Mouse (Mus musculus) midbrain, postnatal 0 days (tissue): ENCODE data around the gene Ccl20. TPM values are rescaled to one million over a fixed set of nuclear protein-coding genes. Genes with fewer than 3 reads are reported as not detected.

Experiments
- ATAC-seq: fragments of 200-750 bp; cut with Nextera tagmentation; 2 replicates; pipeline ENCODE4 v1.8.0; 2017; ENCODE audit warnings: moderate number of reproducible peaks, mild to moderate bottlenecking, moderate TSS enrichment, moderate library complexity; ENCODE audit not compliant: low FRiP score
- DNase-seq: peaks from one replicate; pipeline ENCODE4 v3.0.0-alpha.2; 2015; ENCODE audit warnings: low spot score
- H3K27ac ChIP-seq: fragments of 300-500 bp; sonication (generic); 2 replicates; pipeline ENCODE4 v1.5.1; 2014; ENCODE audit warnings: low read depth, mild to moderate bottlenecking, low read length, mixed read lengths
- H3K27me3 ChIP-seq: fragments of 300-500 bp; sonication (generic); 2 replicates; pipeline ENCODE4 v1.6.1; 2014; ENCODE audit warnings: low read length, control low read depth, mixed read lengths; ENCODE audit not compliant: insufficient read depth
- H3K36me3 ChIP-seq: fragments of 300-500 bp; sonication (generic); 2 replicates; pipeline ENCODE4 v1.6.1; 2014; ENCODE audit warnings: low read length, control low read depth, mixed read lengths; ENCODE audit not compliant: insufficient read depth
- H3K4me1 ChIP-seq: fragments of 300-500 bp; sonication (generic); 2 replicates; pipeline ENCODE4 v1.6.1; 2014; ENCODE audit warnings: mild to moderate bottlenecking, control low read depth, antibody characterized with exemption, low read length, mixed read lengths; ENCODE audit not compliant: insufficient read depth
- H3K4me2 ChIP-seq: fragments of 300-500 bp; sonication (generic); 2 replicates; pipeline ENCODE4 v1.6.1; 2014; ENCODE audit warnings: low read depth, mild to moderate bottlenecking, low read length, mixed read lengths; ENCODE audit not compliant: poor library complexity, severe bottlenecking
- H3K4me3 ChIP-seq: fragments of 300-500 bp; sonication (generic); 2 replicates; pipeline ENCODE4 v1.5.1; 2014; ENCODE audit warnings: low read depth, mild to moderate bottlenecking, low read length, moderate library complexity
- H3K9ac ChIP-seq: fragments of 300-500 bp; sonication (generic); replicated peaks from 2 replicates; pipeline ENCODE4 v1.6.1; 2014; ENCODE audit warnings: mild to moderate bottlenecking, low read length, moderate library complexity, mixed read lengths; ENCODE audit not compliant: poor library complexity, severe bottlenecking
- H3K9me3 ChIP-seq: fragments of 300-500 bp; sonication (generic); 2 replicates; pipeline ENCODE4 v1.6.1; 2016; ENCODE audit warnings: low read length, control low read depth
- CTCF ChIP-seq: IDR thresholded peaks from 2 replicates; pipeline ENCODE4 v1.5.1; 2016; ENCODE audit warnings: antibody characterized with exemption, mild to moderate bottlenecking
- WGBS: fragments of 180-500 bp; shearing (Covaris S2); extraction: QIAGEN DNeasy Blood & Tissue Kit; methylation state at CpG from one replicate; pipeline ENCODE4 v1.1.7; 2014; 5-methylcytosine and 5-hydroxymethylcytosine counted together
- polyA plus RNA-seq: library from polyadenylated mRNA; unstranded; fragments of >200 nt; fragmentation: Nextera tagmentation; extraction: Ambion mirVana; gene quantifications from 2 replicates; pipeline ENCODE4 v1.2.1, GENCODE M21; 2015
- total RNA-seq: library from RNA; depleted of rRNA; stranded (reverse); fragments of >200 nt; gene quantifications from 2 replicates; pipeline ENCODE4 v1.2.3, GENCODE M21; 2014; rRNA removed

The Ccl20 gene
- total RNA-seq (not detected in 2 replicates), polyA plus RNA-seq (not detected in 2 replicates)

- Histone ChIP-seq H3K36me3 (no peaks in the 10 kb centered on the region), H3K4me1 (no peaks in the 10 kb centered on the region), H3K4me3 (no peak within 1 kb of the TSS), H3K4me2 (no peak within 1 kb of the TSS), H3K9ac (no peak within 1 kb of the TSS), H3K27me3 (no peaks in the 10 kb centered on the region), H3K27ac (no peak within 1 kb of the TSS), H3K9me3 (no peaks in the 10 kb centered on the region)
- TF ChIP-seq CTCF = no peak
- 49% methylated on average over 8 of the region's 8 CpGs for WGBS
- no peak for ATAC-seq
- DNase-seq = no peak
Measured at GRCm38 (mm10) chr1:83116447-83117137, at the start of gene Ccl20. Gene Ccl20 (plus strand): TSS chr1:83116766.

GRCm38 (mm10) chr1:83067205-83067604, 49.4 kb upstream of the Ccl20 start:
- ATAC-seq = no peak

GRCm38 (mm10) chr1:83075526-83076189, 40.9 kb upstream of the Ccl20 start:
- no peaks in the 10 kb centered on the region for H3K36me3 ChIP-seq
- H3K4me2 ChIP-seq = peak overlapping the region; percentile 46
- H3K4me3 ChIP-seq = peak overlapping the region; percentile 22
- no peak for TF ChIP-seq CTCF
- H3K9ac ChIP-seq = no peak overlapping the region
- ATAC-seq (peak; percentile 72; the same call in 1 of the 2 replicates), DNase-seq (no peak)
- no peaks in the 10 kb centered on the region for H3K4me1 ChIP-seq
- no peaks in the 10 kb centered on the region for H3K9me3 ChIP-seq
- 32% methylated on average over 15 of the region's 15 CpGs for WGBS
- H3K27me3 ChIP-seq = no peaks in the 10 kb centered on the region
- H3K27ac ChIP-seq = no peak overlapping the region; the same call in 1 of the 2 replicates

More at GRCm38 (mm10) chr1:83067205-83067604, 49.4 kb upstream of the Ccl20 start:
- Histone ChIP-seq H3K4me3 (no peak overlapping the region), H3K36me3 (no peaks in the 10 kb centered on the region), H3K27me3 (no peaks in the 10 kb centered on the region), H3K27ac (no peak overlapping the region), H3K4me2 (no peak overlapping the region), H3K9me3 (no peaks in the 10 kb centered on the region), H3K9ac (no peak overlapping the region), H3K4me1 (no peaks in the 10 kb centered on the region)
- no peak for TF ChIP-seq CTCF
- WGBS = 90% methylated on average over 10 of the region's 10 CpGs
- no peak for DNase-seq

- Histone ChIP-seq H3K9me3 (no peaks in the 10 kb centered on the region), H3K4me1 (no peaks in the 10 kb centered on the region), H3K9ac (0 out of 2 replicates have a peak overlapping the region, but pooled peaks have one; percentile 1), H3K36me3 (no peaks in the 10 kb centered on the region), H3K27me3 (no peaks in the 10 kb centered on the region), H3K4me3 (peak overlapping the region; percentile 22), H3K4me2 (peak overlapping the region; percentile 46), H3K27ac (no peak overlapping the region)
- ATAC-seq = peak; percentile 94
- 49% methylated on average over 11 of the region's 11 CpGs for WGBS
- peak; percentile 97 for TF ChIP-seq CTCF
- peak; percentile 86 for DNase-seq
Measured at GRCm38 (mm10) chr1:83076190-83076917, 40.2 kb upstream of the Ccl20 start.

- Histone ChIP-seq H3K4me2 (no peak overlapping the region), H3K36me3 (no peaks in the 10 kb centered on the region), H3K9ac (no peak overlapping the region), H3K27me3 (no peaks in the 10 kb centered on the region), H3K4me3 (no peak overlapping the region), H3K9me3 (no peaks in the 10 kb centered on the region), H3K27ac (no peak overlapping the region), H3K4me1 (no peaks in the 10 kb centered on the region)
- WGBS = 76% methylated on average over 6 of the region's 6 CpGs
- no peak for DNase-seq
- ATAC-seq = no peak
- TF ChIP-seq CTCF = no peak
Measured at GRCm38 (mm10) chr1:83077016-83077415, 39.5 kb upstream of the Ccl20 start.
